Mouse (Mus musculus): ENCODE measurements at regions not wholly inside any gene's neighbourhood (a gene's known extent, or its start where the extent isn't known, plus 50 kb on each side); places are given as distances from the start of the nearest gene placed in this dataset.

- TF ChIP-seq CTCF (IDR thresholded peaks at IDR 0.05; ENCODE audit: low read depth): no peak
- no peak for TF ChIP-seq EP300 (IDR thresholded peaks at IDR 0.05; ENCODE audit: low read depth)
Observed at GRCm38 (mm10) chr14:45781850-45782249, 123.9 kb upstream of the Ddhd1 start.
